Mouse (Mus musculus): ENCODE data around the gene Tecpr2. TPM values are rescaled to one million over a fixed set of nuclear protein-coding genes. Genes with fewer than 3 reads are reported as not detected.

Gene Tecpr2
- total and polyA plus RNA-seq, 3 experiments: 2.8 to 7.5 (median 3.1) TPM

DNA sequence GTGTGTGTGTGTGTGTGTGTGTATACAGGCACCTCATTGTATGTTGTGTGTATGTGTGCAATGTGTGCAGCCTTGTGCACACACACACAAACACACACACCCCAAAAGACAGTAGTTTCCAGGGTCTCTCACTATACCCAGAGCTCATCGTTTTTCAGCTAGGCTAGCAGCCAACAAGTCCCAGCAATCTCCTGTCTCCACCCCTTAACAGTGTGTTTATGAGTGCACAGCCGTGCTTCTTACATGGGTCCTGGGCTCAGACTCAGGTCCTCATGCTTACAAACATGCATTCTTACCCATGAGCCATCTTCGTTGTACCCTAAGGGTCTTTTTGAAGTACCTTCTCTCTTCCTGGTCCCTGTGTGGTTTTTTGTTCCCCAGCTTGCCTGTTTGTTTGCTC, 76.4 kb downstream of the Tecpr2 start:
- no peak overlapping the region for H3K27ac ChIP-seq (ENCODE audit: insufficient read depth, low read depth)
- H3K4me3 ChIP-seq (replicated peaks in 1 of 3; ENCODE audit: low read depth in 2 of 3, low read length in 2 of 3, poor library complexity in 1 of 3): no peak overlapping the region
- DNase-seq (ENCODE audit: extremely low read depth): no peak
- no peaks in the 10 kb centered on the region for H3K79me2 ChIP-seq (replicated peaks; ENCODE audit: control insufficient read depth, extremely low read depth, insufficient read depth, poor library complexity, severe bottlenecking)
- H3K9ac ChIP-seq (ENCODE audit: insufficient read depth, low read depth): no peak overlapping the region
- in situ Hi-C loops (cut with MboI; ENCODE audit: low pct_ligation_motif_present, low pct_unique_long_range_greater_than_20kb, low sequenced_read_pairs): no loop called here
- H3K9me3 ChIP-seq (replicated peaks; ENCODE audit: low read length): no peaks in the 10 kb centered on the region
- H3K4me1 ChIP-seq (ENCODE audit: control insufficient read depth in 1 of 2, insufficient read depth in 2 of 2): peaks cover 0 to 11% of the 10 kb centered on the region in 2 experiments; a peak in 1 of 4 replicates
- TF ChIP-seq BHLHE40 (IDR thresholded peaks at IDR 0.05; ENCODE audit: low read depth, low read length) (no peak), CTCF (conservative IDR thresholded peaks at IDR 0.05 in 1 of 2, IDR thresholded peaks at IDR 0.05 in 1 of 2; ENCODE audit: low read depth in 2 of 2, low read length in 2 of 2) (no peak), MYC (IDR thresholded peaks at IDR 0.05; ENCODE audit: low read depth, low read length) (no peak), NRF1 (IDR thresholded peaks at IDR 0.05; ENCODE audit: low read depth, low read length) (no peak), GABPA (IDR thresholded peaks at IDR 0.05; ENCODE audit: insufficient replicate concordance, low read depth, low read length) (no peak), ZNF384 (IDR thresholded peaks at IDR 0.05; ENCODE audit: low read depth, low read length) (no peak), MAX (IDR thresholded peaks at IDR 0.05; ENCODE audit: low read length) (no peak), MAZ (IDR thresholded peaks at IDR 0.05; ENCODE audit: low read depth, low read length) (no peak), CHD2 (IDR thresholded peaks at IDR 0.05; ENCODE audit: low read length) (no peak), RCOR1 (conservative IDR thresholded peaks at IDR 0.05; ENCODE audit: low read depth, low read length) (no peak), TCF12 (IDR thresholded peaks at IDR 0.05; ENCODE audit: low read depth, low read length) (no peak), EP300 (IDR thresholded peaks at IDR 0.05; ENCODE audit: low read length) (no peak), MEF2A (IDR thresholded peaks at IDR 0.05; ENCODE audit: borderline replicate concordance, low read depth, low read length) (no peak), POLR2AphosphoS2 (IDR thresholded peaks at IDR 0.05; ENCODE audit: low read depth, low read length) (no peak)
- no peak overlapping the region for H3K4me2 ChIP-seq (ENCODE audit: insufficient read depth, low read depth, poor library complexity, severe bottlenecking)
- no peaks in the 10 kb centered on the region for H3K27me3 ChIP-seq (replicated peaks)
- dilution Hi-C loops (cut with MboI; ENCODE audit: extremely low pct_ligation_motif_present, extremely low pct_unique_long_range_greater_than_20kb, low sequenced_read_pairs): no loop called here
- H3K36me3 ChIP-seq (replicated peaks in 1 of 2; ENCODE audit: control insufficient read depth in 1 of 2, insufficient read depth in 1 of 2, low read length in 1 of 2): peaks cover 25 to 57% of the 10 kb centered on the region in 2 experiments

DNA sequence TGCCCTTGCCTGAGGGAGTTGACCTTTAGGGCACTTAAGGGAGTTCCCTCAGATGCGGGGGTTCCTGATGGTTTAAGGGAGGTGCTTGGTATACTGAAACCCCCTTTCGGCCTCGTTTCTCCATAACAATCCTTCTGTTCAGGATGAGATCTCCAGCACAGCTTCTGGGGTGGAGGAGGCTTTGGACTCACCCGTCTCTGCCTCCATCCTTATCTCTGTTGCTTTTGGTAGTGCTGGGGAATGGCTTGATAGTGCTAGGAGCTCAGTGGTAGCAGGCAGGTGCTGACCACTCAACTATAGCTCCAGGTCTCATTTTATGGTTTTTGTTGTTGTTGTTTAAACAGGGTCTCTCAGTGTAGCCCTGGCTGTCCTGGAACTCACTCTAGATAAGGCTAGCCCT, 77.0 kb downstream of the Tecpr2 start:
- Histone ChIP-seq H3K4me1 (ENCODE audit: control insufficient read depth in 1 of 2, insufficient read depth in 2 of 2) (peaks cover 0 to 11% of the 10 kb centered on the region in 2 experiments; a peak in 1 of 4 replicates), H3K9ac (ENCODE audit: insufficient read depth, low read depth) (no peak overlapping the region), H3K4me2 (ENCODE audit: insufficient read depth, low read depth, poor library complexity, severe bottlenecking) (no peak overlapping the region), H3K4me3 (replicated peaks in 1 of 3; ENCODE audit: low read depth in 2 of 3, low read length in 2 of 3, poor library complexity in 1 of 3) (no peak overlapping the region), H3K36me3 (replicated peaks in 1 of 2; ENCODE audit: control insufficient read depth in 1 of 2, insufficient read depth in 1 of 2, low read length in 1 of 2) (peaks cover 22 to 57% of the 10 kb centered on the region in 2 experiments), H3K9me3 (replicated peaks; ENCODE audit: low read length) (no peaks in the 10 kb centered on the region), H3K27ac (ENCODE audit: insufficient read depth, low read depth) (no peak overlapping the region), H3K79me2 (replicated peaks; ENCODE audit: control insufficient read depth, extremely low read depth, insufficient read depth, poor library complexity, severe bottlenecking) (no peaks in the 10 kb centered on the region), H3K27me3 (replicated peaks) (no peaks in the 10 kb centered on the region)
- dilution Hi-C loops (cut with MboI; ENCODE audit: extremely low pct_ligation_motif_present, extremely low pct_unique_long_range_greater_than_20kb, low sequenced_read_pairs) (no loop called here), in situ Hi-C loops (cut with MboI; ENCODE audit: low pct_ligation_motif_present, low pct_unique_long_range_greater_than_20kb, low sequenced_read_pairs) (no loop called here)
- no peak for DNase-seq (ENCODE audit: extremely low read depth)
- TF ChIP-seq CHD1 (IDR thresholded peaks at IDR 0.05; ENCODE audit: low read depth, low read length) (no peak), ZC3H11A (IDR thresholded peaks at IDR 0.05; ENCODE audit: low read depth, low read length) (no peak), POLR2AphosphoS2 (IDR thresholded peaks at IDR 0.05; ENCODE audit: low read depth, low read length) (no peak), SMC3 (IDR thresholded peaks at IDR 0.05; ENCODE audit: low read depth, low read length) (no peak), GABPA (IDR thresholded peaks at IDR 0.05; ENCODE audit: insufficient replicate concordance, low read depth, low read length) (no peak), JUN (IDR thresholded peaks at IDR 0.05; ENCODE audit: insufficient read depth, low read depth, low read length) (no peak), ZNF384 (IDR thresholded peaks at IDR 0.05; ENCODE audit: low read depth, low read length) (no peak), EP300 (IDR thresholded peaks at IDR 0.05; ENCODE audit: low read length) (no peak), NELFE (IDR thresholded peaks at IDR 0.05; ENCODE audit: low read depth, low read length) (no peak), MAFK (IDR thresholded peaks at IDR 0.05; ENCODE audit: insufficient replicate concordance, low read length) (no peak), UBTF (IDR thresholded peaks at IDR 0.05; ENCODE audit: low read depth, low read length) (no peak), E2F4 (IDR thresholded peaks at IDR 0.05; ENCODE audit: insufficient replicate concordance, low read depth, low read length) (no peak), NRF1 (IDR thresholded peaks at IDR 0.05; ENCODE audit: low read depth, low read length) (no peak)

Measured in CH12.LX (cell line).